Mouse (Mus musculus) erythroid progenitor cell, adult 5-6 weeks (primary cell): ENCODE data around the gene Mnd1. TPM values are rescaled to one million over a fixed set of nuclear protein-coding genes. Genes with fewer than 3 reads are reported as not detected.
A peak's percentile ranks its signal among the peaks of the same experiment; 100 is the strongest.

Experiments
- ATAC-seq: replicated peaks from 2 replicates; pipeline ENCODE4 v1.8.0; 2016; ENCODE audit warnings: moderate number of reproducible peaks, mild to moderate bottlenecking, moderate TSS enrichment, inconsistent platforms; ENCODE audit not compliant: poor library complexity, low FRiP score, severe bottlenecking
- total RNA-seq, 2 experiments: library from RNA; stranded (forward) in 1 of 2; stranded (reverse) in 1 of 2; fragments of 150-400 nt in 1 of 2; fragments of 186-747, 209-891 nt in 1 of 2; gene quantifications; 2 replicates each; pipeline versions ENCODE4 v1.2.3 to v1.2.4; 2015 to 2017; ENCODE audit warnings: low replicate concordance in 2 of 2

The Mnd1 gene
- total RNA-seq (2015; ENCODE audit: low replicate concordance) (2.9 and 6.3 TPM in 2 replicates), total RNA-seq (2017; ENCODE audit: low replicate concordance) (1.4 and 3.6 TPM in 2 replicates)

- ATAC-seq = peak; percentile 98
These were observed at the start of gene Mnd1 for GRCm38 (mm10) chr3:84155558-84156006. TSS of gene Mnd1 (minus strand) at chr3:84155786.

DNA sequence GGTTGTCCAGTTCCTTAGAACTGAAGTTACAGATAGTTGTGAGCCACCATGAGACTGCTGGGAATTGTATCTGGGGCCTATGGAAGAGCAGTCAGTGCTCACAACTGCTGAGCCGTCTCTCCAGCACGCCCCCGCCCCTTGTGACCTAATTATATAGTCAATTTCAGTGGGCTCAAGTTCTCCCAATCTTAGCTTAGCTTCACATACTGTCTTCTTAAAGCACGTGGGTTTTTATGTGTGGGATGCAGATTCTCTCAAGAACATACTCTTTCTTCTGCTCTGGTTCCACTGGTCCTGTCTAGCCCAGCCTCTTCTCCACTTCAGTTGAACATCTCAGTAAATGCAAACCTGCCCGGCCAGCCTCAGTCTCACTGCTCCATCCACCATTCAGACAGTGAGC is 49.1 kb upstream of the Mnd1 start:
- no peak for ATAC-seq

- ATAC-seq = no peak
These were observed 45.2 kb upstream of the Mnd1 start for GRCm38 (mm10) chr3:84200559-84201420.

GRCm38 (mm10) chr3:84199516-84199915 is 43.9 kb upstream of the Mnd1 start:
- no peak for ATAC-seq

DNA sequence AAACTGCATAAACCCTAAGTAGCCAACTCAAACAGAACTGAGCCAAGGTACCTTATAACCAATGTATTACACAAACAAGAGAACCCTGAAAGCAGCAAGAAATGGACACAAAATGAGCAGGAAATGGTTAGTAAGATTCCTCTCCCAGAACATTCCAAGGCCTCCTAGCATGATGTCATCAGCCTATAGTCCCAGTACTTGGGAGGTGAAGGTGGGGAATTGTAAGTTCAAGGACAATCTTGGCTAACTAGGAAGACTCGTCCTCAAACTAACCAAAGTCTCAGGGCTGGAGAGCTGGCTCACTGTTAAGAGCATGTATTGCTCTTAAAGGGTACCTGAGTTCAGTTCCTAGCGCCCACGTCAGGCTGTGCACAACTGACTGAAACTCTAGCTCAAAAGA is 42.6 kb upstream of the Mnd1 start:
- no peak for ATAC-seq

DNA sequence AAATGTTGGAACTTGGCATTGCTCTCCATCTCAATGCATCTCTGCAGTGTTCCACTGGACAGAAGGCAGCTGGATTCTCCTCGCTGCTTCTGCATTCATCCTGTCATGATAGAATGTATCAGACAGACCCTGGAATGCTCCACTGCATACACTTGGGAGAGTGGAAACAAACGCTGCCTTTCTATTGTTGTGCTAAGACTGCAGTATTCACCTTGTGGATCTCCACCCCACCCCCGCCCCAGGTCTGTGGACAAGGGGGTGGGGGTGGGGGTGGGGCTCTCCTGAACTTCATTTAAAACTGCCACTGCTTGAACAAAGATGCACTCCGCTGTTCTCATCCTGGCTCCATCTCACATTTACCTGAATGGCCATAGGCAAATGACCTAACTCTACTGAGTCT is 38.3 kb upstream of the Mnd1 start:
- ATAC-seq = no peak

DNA sequence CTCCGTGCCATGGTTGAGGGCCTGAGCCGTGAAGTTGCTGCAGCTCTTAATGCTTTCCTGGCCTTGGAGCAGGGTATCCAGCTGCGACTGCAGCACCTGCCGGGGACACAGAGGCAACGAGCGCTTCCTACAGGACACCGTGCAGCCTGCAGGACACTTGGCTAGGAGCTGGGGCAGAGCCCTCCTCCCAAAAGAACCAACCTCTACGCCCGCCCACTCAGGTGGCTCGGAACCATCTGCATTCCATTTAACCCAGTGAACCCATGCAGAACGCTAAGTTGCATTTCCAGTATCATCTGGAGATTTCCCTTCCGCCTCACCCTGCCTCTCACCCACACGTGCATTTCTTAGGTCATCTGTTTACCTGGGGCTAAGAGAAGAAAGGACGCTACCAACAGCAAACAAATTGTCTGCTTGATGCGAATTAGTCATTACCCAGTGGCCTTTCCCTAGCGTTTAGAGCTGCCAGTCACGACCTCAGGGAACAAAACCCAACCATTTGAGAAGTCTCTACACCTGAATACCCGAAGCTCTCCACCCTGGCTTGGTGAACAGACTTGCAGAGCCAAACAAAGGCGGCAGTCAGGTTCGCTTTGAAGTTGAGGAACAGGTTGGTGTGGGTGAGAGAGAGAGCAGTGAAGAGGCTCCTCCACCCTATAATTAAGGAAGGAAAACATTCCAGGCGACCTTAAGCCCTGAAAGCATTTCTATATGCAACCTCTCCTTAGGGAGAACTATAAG is 35.7 kb upstream of the Mnd1 start:
- no peak for ATAC-seq

- ATAC-seq = no peak
These were observed 35.0 kb upstream of the Mnd1 start for GRCm38 (mm10) chr3:84190513-84191061.

- no peak for ATAC-seq
These were observed 34.1 kb upstream of the Mnd1 start for GRCm38 (mm10) chr3:84189629-84190173.

GRCm38 (mm10) chr3:84181717-84182116 is 26.1 kb upstream of the Mnd1 start:
- no peak for ATAC-seq

GRCm38 (mm10) chr3:84181102-84181501 is 25.5 kb upstream of the Mnd1 start:
- ATAC-seq = no peak

DNA sequence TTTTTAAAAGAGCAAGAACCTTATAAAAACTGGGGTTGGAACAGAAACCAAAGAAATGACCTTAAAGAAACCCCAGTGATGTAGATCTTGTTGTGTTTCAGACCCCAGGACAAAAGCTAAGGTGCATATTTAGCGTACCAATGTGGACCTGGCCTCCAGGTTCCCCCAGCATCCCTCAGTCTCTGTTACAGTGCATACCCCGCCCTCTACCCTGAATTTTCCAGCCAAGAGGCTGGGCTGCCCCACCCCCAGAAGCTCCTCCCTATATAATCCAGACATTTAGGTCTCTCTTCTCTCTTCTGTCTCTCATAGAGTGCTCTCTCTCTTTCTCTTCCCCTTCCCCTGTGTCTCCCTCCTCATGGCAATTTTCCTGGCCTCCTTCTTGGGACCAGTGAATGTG is 24.7 kb upstream of the Mnd1 start:
- ATAC-seq = no peak

DNA sequence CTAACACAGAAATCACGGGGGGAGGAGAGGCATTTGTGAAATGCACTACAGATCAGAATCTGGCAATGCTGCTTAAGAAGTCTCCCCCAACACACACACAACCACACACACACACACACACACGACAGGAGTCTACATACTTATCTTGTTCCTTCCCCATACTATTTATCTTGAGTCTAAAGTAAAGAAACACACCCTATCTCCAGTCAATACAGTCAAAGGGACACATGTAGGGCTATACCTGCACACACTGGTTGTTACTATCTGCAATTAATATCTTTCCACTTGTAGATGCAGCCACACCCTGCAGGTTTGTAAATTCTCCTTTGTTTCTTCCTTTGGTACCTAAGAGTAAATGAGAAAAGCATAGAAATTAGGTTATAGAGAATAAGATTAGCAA is 22.2 kb upstream of the Mnd1 start:
- no peak for ATAC-seq

GRCm38 (mm10) chr3:84175337-84176315 is 20.0 kb upstream of the Mnd1 start:
- 0 out of 2 replicates have a peak, but pooled peaks have one; percentile 42 for ATAC-seq

- ATAC-seq = no peak
These were observed 18.1 kb upstream of the Mnd1 start, which contains the start of gene Gm6525 for GRCm38 (mm10) chr3:84173581-84174154. TSS of gene Gm6525 (plus strand) at chr3:84174104.

DNA sequence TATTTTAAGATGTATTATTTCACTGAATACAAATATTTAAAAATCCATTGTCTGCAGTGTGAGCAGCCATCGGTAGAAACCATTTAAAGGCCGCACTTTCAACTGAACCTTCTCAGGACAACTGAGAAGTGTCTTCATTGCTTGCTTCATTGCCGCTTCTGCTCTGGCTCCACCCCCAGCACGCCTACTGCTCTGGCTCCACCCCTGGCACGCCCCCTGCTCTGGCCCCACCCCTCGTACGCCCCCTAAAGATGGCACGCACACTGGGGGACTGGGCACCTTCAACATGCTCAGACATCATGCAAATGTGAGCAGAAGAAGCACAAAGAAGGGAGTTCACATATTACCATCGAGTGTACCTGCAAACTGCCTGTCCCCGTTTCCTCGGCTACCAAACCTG is 16.8 kb upstream of the Mnd1 start:
- no peak for ATAC-seq

DNA sequence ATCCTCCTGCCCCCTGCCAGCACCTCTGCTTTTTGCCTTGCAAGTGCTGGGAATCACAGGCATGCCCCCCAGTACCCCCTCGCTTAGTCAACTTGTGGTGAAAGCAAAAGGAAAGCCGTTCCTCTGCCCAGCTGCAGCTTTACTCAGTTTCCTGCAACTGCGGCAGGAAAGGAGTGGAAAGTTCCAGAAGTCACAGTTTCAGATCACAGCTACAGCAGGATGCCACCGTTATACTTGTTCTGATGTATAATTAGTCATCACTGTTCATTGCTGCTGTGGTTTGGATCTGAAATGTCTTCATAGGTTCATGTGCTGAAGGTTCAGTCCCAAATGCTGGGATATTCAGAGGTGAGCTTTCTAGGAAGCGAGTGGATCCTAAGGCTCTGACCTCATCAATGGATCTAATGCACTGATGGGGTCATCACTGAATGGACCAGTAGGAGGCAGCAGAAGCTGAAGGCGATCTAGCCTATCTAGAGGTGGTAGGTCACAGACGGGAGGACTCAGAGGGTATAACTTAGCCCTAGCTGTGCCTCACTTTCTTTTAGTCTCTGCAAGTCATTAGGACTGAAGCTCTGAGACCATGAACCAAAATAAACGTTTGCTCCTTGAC is 13.9 kb upstream of the Mnd1 start:
- ATAC-seq = no peak

DNA sequence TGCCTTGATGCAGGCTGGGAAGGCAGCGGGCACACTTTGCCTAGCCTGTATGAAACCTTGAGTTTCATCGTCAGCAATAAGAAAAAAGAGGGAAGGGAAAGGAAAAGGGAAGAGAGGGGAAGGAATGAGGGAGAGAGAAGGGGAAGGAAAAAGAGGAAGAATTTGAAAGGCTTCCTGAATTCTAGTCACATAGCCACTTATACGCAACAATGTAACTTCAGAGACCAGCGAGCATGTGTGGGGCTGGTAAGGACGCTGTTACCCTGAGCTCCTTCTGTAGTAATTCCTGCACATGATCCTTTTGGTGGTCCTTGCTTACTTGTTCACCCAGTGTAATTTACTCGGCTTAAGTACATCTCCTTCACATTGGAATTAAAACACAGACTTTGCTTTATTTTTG is 13.4 kb upstream of the Mnd1 start:
- ATAC-seq = no peak
